Comparison of ENCODE assay signal across 8 mouse cellular contexts in genomic region chr10:62650358-62650782, GRCm38 (mm10). TPM values are rescaled to one million over a fixed set of nuclear protein-coding genes. Genes with fewer than 3 reads are reported as not detected.
DNase-seq lines count a peak whose midpoint lies in the region; ATAC-seq and TF ChIP-seq lines count a peak whose summit lies in the region.

No protein-coding gene starts in this region.

- peak overlapping the region; percentile 95 for H3K27ac ChIP-seq in kidney, embryonic 14.5 days (ENCODE audit: low read depth, low read length)
- H3K27ac ChIP-seq in forebrain, embryonic 15.5 days (replicated peaks): peak overlapping the region; percentile 93
- peak overlapping the region; percentile 91 for H3K27ac ChIP-seq in liver, embryonic 16.5 days (ENCODE audit: low read length)
- H3K27ac ChIP-seq in stomach, embryonic 16.5 days (ENCODE audit: low read length): peak overlapping the region; percentile 91

- TF ChIP-seq CTCF in Patski (IDR thresholded peaks at IDR 0.05): no peak

- peaks cover 18% of the 10 kb centered on the region; the same call in 1 of the 2 replicates for H3K36me3 ChIP-seq in kidney, embryonic 14.5 days (ENCODE audit: control insufficient read depth, insufficient read depth, low read length)
- H3K36me3 ChIP-seq in forebrain, embryonic 15.5 days: peaks cover 17% of the 10 kb centered on the region; the same call in 1 of the 2 replicates
- peaks cover 5% of the 10 kb centered on the region for H3K36me3 ChIP-seq in liver, embryonic 16.5 days (ENCODE audit: control insufficient read depth, insufficient read depth)
- peaks cover 10% of the 10 kb centered on the region; the same call in 1 of the 2 replicates for H3K36me3 ChIP-seq in stomach, embryonic 16.5 days (ENCODE audit: control insufficient read depth, insufficient read depth, low read length)

- POLR2A ChIA-PET in Patski (lab: Charles Lee): interaction anchor here (1.5 kb wide), 1 partner anchor 48 kb away, joined by 3 read pairs; the partner anchor contains the start of gene Ddx21

- peak overlapping the region; percentile 98 for H3K4me3 ChIP-seq in kidney, embryonic 14.5 days (ENCODE audit: low read length)
- H3K4me3 ChIP-seq in forebrain, embryonic 15.5 days: peak overlapping the region; percentile 91
- H3K4me3 ChIP-seq in liver, embryonic 16.5 days (ENCODE audit: low read depth, low read length): peak overlapping the region; percentile 99
- peak overlapping the region; percentile 82 for H3K4me3 ChIP-seq in stomach, embryonic 16.5 days (replicated peaks; ENCODE audit: low read length)

- H3K27me3 ChIP-seq in kidney, embryonic 14.5 days (ENCODE audit: control insufficient read depth, insufficient read depth, low read length): no peaks in the 10 kb centered on the region
- H3K27me3 ChIP-seq in Patski: peaks cover 7% of the 10 kb centered on the region
- H3K27me3 ChIP-seq in forebrain, embryonic 15.5 days: no peaks in the 10 kb centered on the region
- no peaks in the 10 kb centered on the region for H3K27me3 ChIP-seq in liver, embryonic 16.5 days (ENCODE audit: control insufficient read depth, insufficient read depth, low read depth, low read length)
- no peaks in the 10 kb centered on the region for H3K27me3 ChIP-seq in stomach, embryonic 16.5 days (ENCODE audit: control insufficient read depth, insufficient read depth, low read length)

- peak overlapping the region; percentile 84 for H3K4me2 ChIP-seq in kidney, embryonic 14.5 days (replicated peaks; ENCODE audit: low read depth, low read length)
- H3K4me2 ChIP-seq in forebrain, embryonic 15.5 days (replicated peaks): peak overlapping the region; percentile 77
- peak overlapping the region; percentile 85 for H3K4me2 ChIP-seq in liver, embryonic 16.5 days (ENCODE audit: low read depth, low read length)
- H3K4me2 ChIP-seq in stomach, embryonic 16.5 days (ENCODE audit: low read depth, low read length): peak overlapping the region; percentile 74

- no peaks in the 10 kb centered on the region for H3K9me3 ChIP-seq in kidney, embryonic 14.5 days (ENCODE audit: control insufficient read depth, low read length)
- H3K9me3 ChIP-seq in forebrain, embryonic 15.5 days: no peaks in the 10 kb centered on the region
- H3K9me3 ChIP-seq in liver, embryonic 16.5 days (replicated peaks; ENCODE audit: control insufficient read depth, low read length): no peaks in the 10 kb centered on the region
- no peaks in the 10 kb centered on the region for H3K9me3 ChIP-seq in stomach, embryonic 16.5 days (replicated peaks; ENCODE audit: control insufficient read depth, low read length)

- WGBS in kidney, embryonic 14.5 days: under 1% methylated on average over 17 of the region's 17 CpGs
- under 1% methylated on average over 17 of the region's 17 CpGs for WGBS in forebrain, embryonic 15.5 days
- under 1% methylated on average over 17 of the region's 17 CpGs for WGBS in liver, embryonic 16.5 days (ENCODE audit: insufficient replicate concordance)
- under 1% methylated on average over 17 of the region's 17 CpGs for WGBS in stomach, embryonic 16.5 days

- no peak for DNase-seq in kidney, adult 9 months
- peak; percentile 28 for DNase-seq in Patski (ENCODE audit: low read depth, low spot score)
- no peak for DNase-seq in kidney, adult 8-10 months
- no peak for DNase-seq in adrenal gland, postnatal 25 days

- in situ Hi-C loops in Patski (cut with MboI; ENCODE audit: low pct_unique_long_range_greater_than_20kb): no loop called here

- H3K9ac ChIP-seq in kidney, embryonic 14.5 days (ENCODE audit: low read depth, low read length): peak overlapping the region; percentile 93
- peak overlapping the region; percentile 90 for H3K9ac ChIP-seq in forebrain, embryonic 15.5 days (replicated peaks)
- H3K9ac ChIP-seq in liver, embryonic 16.5 days (ENCODE audit: low read depth, low read length): peak overlapping the region; percentile 89
- H3K9ac ChIP-seq in stomach, embryonic 16.5 days (ENCODE audit: low read length): peak overlapping the region; percentile 92

- peaks cover 6% of the 10 kb centered on the region for H3K4me1 ChIP-seq in kidney, embryonic 14.5 days (ENCODE audit: control insufficient read depth, insufficient read depth, low read length)
- H3K4me1 ChIP-seq in forebrain, embryonic 15.5 days: peaks cover 22% of the 10 kb centered on the region
- peaks cover 12% of the 10 kb centered on the region for H3K4me1 ChIP-seq in liver, embryonic 16.5 days (ENCODE audit: control insufficient read depth, low read depth, low read length)
- peaks cover 9% of the 10 kb centered on the region for H3K4me1 ChIP-seq in stomach, embryonic 16.5 days (ENCODE audit: control insufficient read depth, insufficient read depth, low read length)

- CTCF ChIA-PET in Patski (lab: Charles Lee): interaction anchor here (1.6 to 2.0 kb wide), 3 partner anchors 16 to 61 kb away, joined by 3 to 6 read pairs (median 5); no protein-coding TSS in a partner anchor

- no peak for ATAC-seq in kidney, embryonic 14.5 days (ENCODE audit: low FRiP score, low TSS enrichment)
- ATAC-seq in Patski: no peak
- ATAC-seq in forebrain, embryonic 15.5 days (replicated peaks): no peak
- no peak for ATAC-seq in liver, embryonic 16.5 days (ENCODE audit: low read depth)
- no peak for ATAC-seq in stomach, embryonic 16.5 days (ENCODE audit: insufficient read depth, low FRiP score)

RNA-seq across cellular contexts. Expression of gene Ddx50, which starts 0.6 kb away (rescaled TPM):
- 101 and 138 TPM in 2 replicates for polyA plus RNA-seq in kidney, embryonic 14.5 days (2014; fragmentation: Nextera tagmentation; extraction: Ambion mirVana)
- 85.3 TPM for polyA plus RNA-seq in Patski (2021)
- 107 and 108 TPM in 2 replicates for polyA plus RNA-seq in forebrain, embryonic 15.5 days (2015; fragmentation: Nextera tagmentation; extraction: Ambion mirVana)
- 34.4 and 35.4 TPM in 2 replicates for polyA plus RNA-seq in liver, embryonic 16.5 days (2015; fragmentation: Nextera tagmentation; extraction: Ambion mirVana)
- 118 and 127 TPM in 2 replicates for polyA plus RNA-seq in stomach, embryonic 16.5 days (2015; fragmentation: Nextera tagmentation; extraction: Ambion mirVana)
- 95.5 and 111 TPM in 2 replicates for total RNA-seq in adrenal gland, postnatal 25 days (2021)

RNA-seq across cellular contexts. Expression of gene Ddx21, which starts 48.3 kb away (rescaled TPM):
- 23.4 and 36.3 TPM in 2 replicates for polyA plus RNA-seq in kidney, embryonic 14.5 days (2014; fragmentation: Nextera tagmentation; extraction: Ambion mirVana)
- 54.4 TPM for polyA plus RNA-seq in Patski (2021)
- polyA plus RNA-seq in forebrain, embryonic 15.5 days (2015; fragmentation: Nextera tagmentation; extraction: Ambion mirVana): 19.0 and 21.6 TPM in 2 replicates
- 9.6 and 10.3 TPM in 2 replicates for polyA plus RNA-seq in liver, embryonic 16.5 days (2015; fragmentation: Nextera tagmentation; extraction: Ambion mirVana)
- polyA plus RNA-seq in stomach, embryonic 16.5 days (2015; fragmentation: Nextera tagmentation; extraction: Ambion mirVana): 20.0 and 21.1 TPM in 2 replicates
- total RNA-seq in adrenal gland, postnatal 25 days (2021): 56.8 and 80.6 TPM in 2 replicates
